Mouse (Mus musculus) forebrain, embryonic 10.5 days (tissue): ENCODE results near the gene Arhgap23. TPM values are rescaled to one million over a fixed set of nuclear protein-coding genes. Genes with fewer than 3 reads are reported as not detected.

Experiments used
- DNase-seq: peaks from one replicate; pipeline ENCODE4 v3.0.0-alpha.2; 2017; ENCODE audit warnings: low spot score; ENCODE audit errors: extremely low spot score
- H3K27ac ChIP-seq: fragments of 300-500 bp; sonication (generic); 2 replicates; pipeline ENCODE4 v1.5.1; 2016; ENCODE audit warnings: mild to moderate bottlenecking
- H3K27me3 ChIP-seq: fragments of 300-500 bp; sonication (generic); 2 replicates; pipeline ENCODE4 v1.6.1; 2016; ENCODE audit warnings: mild to moderate bottlenecking; ENCODE audit not compliant: poor library complexity, severe bottlenecking
- H3K36me3 ChIP-seq: fragments of 300-500 bp; sonication (generic); replicated peaks from 2 replicates; pipeline ENCODE4 v1.6.1; 2016; ENCODE audit warnings: mild to moderate bottlenecking, moderate library complexity
- H3K4me1 ChIP-seq: fragments of 300-500 bp; sonication (generic); 2 replicates; pipeline ENCODE4 v1.6.1; 2016
- H3K4me3 ChIP-seq: fragments of 300-500 bp; sonication (generic); 2 replicates; pipeline ENCODE4 v1.5.1; 2016; ENCODE audit warnings: mild to moderate bottlenecking, moderate library complexity
- H3K9me3 ChIP-seq: fragments of 300-500 bp; sonication (generic); 2 replicates; pipeline ENCODE4 v1.6.1; 2016; ENCODE audit warnings: mild to moderate bottlenecking, moderate library complexity
- WGBS: fragments of 180-500 bp; shearing (Covaris S2); methylation state at CpG from one replicate; pipeline ENCODE4 v1.1.7; 2016; 5-methylcytosine and 5-hydroxymethylcytosine counted together
- polyA plus RNA-seq: library from polyadenylated mRNA; unstranded; fragments of >200 nt; fragmentation: Nextera tagmentation; extraction: Ambion mirVana; gene quantifications from 2 replicates; pipeline ENCODE4 v1.2.1, GENCODE M21; 2016

Arhgap23 gene
- polyA plus RNA-seq, 1 experiment from 2014 or later = 2.2 TPM

DNA sequence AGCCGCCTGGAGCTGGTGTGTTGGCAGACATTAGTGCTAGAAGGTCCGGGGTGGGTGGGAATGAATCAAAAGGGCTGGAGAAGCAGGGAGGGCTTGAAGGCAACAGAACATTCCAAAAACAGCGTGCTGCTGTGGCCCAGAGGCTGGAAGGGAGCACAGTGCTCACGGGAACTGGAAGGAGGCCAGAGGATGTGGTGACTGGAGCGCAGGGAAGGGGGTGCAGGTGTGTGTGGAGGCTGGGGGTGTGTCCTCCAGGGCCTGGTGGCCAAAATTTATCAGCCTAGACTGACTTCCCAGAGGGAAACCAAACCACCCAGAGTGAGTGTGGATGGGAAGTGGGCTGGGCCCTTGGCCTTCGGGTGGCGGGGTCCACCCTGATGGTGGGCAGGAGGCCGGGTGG, 14.3 kb downstream of the Arhgap23 start:
- Histone ChIP-seq H3K36me3 (no peaks in the 10 kb centered on the region), H3K27me3 (peaks cover 29% of the 10 kb centered on the region), H3K9me3 (no peaks in the 10 kb centered on the region), H3K4me3 (no peak overlapping the region), H3K4me1 (peaks cover 35% of the 10 kb centered on the region), H3K27ac (no peak overlapping the region; the same call in 1 of the 2 replicates)
- no peak for DNase-seq
- 84% methylated on average over 8 of the region's 8 CpGs for WGBS

DNA sequence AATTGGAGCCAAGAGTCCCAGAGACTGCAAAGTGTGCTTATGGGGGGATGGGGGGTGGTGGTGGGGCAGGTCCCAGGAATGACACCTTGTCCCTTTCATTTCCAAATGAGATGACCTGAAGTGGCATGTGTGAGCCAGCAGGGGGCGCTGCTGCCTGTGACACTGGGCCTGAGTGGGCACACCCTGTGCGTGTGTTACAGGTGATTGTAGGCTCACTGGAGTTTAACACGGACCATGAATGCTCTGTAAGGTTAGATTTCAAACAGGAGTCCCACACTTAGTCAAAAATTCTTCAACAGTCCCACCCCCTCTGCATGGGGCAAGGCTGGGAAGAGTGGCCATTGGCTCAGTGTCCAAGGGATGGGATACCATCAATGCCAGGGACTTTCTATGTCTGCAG, 16.7 kb downstream of the Arhgap23 start:
- H3K4me1 ChIP-seq = peaks cover 57% of the 10 kb centered on the region
- H3K27ac ChIP-seq = no peak overlapping the region
- 10% methylated on average over 3 of the region's 3 CpGs for WGBS
- H3K27me3 ChIP-seq = peaks cover 26% of the 10 kb centered on the region
- H3K4me3 ChIP-seq = no peak overlapping the region
- no peaks in the 10 kb centered on the region for H3K9me3 ChIP-seq
- DNase-seq = peak; percentile 59
- no peaks in the 10 kb centered on the region for H3K36me3 ChIP-seq

DNA sequence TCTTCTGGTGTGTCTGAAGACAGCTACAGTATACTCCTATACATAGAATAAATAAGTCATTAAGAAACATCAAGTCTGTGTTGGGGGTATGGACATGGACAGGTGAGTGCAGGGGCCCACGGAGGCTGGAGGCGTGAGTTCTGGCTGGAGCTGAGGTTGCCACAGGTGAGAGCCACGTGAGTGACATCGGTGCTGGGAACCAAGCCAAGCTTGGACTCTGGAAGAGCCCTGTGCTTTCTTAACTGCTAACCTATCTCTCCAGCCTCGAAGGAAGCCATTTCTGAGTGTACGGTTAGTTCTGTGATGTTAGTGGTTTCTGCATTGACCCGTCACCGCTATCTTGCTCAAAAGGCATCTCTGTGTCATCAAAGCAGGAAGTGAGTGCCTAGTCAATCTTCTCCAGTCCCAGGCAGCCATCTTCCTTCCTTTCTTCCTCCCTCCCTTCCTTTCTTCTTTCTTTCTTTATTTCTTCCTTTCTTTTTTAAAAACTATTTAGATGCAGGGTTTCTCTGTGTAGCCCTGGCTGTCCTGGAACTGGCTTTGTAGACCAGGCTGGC, 17.7 kb downstream of the Arhgap23 start:
- WGBS = 87% methylated on average over 8 of the region's 8 CpGs
- Histone ChIP-seq H3K9me3 (no peaks in the 10 kb centered on the region), H3K36me3 (no peaks in the 10 kb centered on the region), H3K27ac (no peak overlapping the region), H3K4me3 (no peak overlapping the region), H3K4me1 (peaks cover 58% of the 10 kb centered on the region), H3K27me3 (peaks cover 23% of the 10 kb centered on the region)
- DNase-seq = no peak

DNA sequence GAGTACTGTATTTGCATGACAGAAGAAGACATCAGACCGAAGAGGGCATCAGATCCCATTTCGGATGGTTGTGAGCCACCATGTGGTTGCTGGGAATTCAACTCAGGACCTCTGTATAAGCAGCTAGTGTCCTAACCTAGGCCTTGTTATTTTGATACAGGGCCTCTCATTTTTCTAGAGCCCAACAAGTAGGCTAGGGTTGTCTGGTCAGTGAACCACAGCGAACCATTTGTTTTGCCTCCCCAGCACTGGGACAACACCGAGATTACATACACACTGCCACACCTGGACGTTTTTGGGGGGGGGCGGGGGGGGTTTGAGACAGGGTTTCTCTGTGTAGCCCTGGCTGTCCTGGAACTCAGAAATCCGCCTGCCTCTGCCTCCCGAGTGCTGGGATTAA, 18.8 kb downstream of the Arhgap23 start:
- 76% methylated on average over 8 of the region's 8 CpGs for WGBS
- Histone ChIP-seq H3K4me1 (peaks cover 58% of the 10 kb centered on the region), H3K36me3 (no peaks in the 10 kb centered on the region), H3K27ac (no peak overlapping the region), H3K27me3 (peaks cover 25% of the 10 kb centered on the region), H3K9me3 (no peaks in the 10 kb centered on the region), H3K4me3 (no peak overlapping the region)
- DNase-seq = no peak

DNA sequence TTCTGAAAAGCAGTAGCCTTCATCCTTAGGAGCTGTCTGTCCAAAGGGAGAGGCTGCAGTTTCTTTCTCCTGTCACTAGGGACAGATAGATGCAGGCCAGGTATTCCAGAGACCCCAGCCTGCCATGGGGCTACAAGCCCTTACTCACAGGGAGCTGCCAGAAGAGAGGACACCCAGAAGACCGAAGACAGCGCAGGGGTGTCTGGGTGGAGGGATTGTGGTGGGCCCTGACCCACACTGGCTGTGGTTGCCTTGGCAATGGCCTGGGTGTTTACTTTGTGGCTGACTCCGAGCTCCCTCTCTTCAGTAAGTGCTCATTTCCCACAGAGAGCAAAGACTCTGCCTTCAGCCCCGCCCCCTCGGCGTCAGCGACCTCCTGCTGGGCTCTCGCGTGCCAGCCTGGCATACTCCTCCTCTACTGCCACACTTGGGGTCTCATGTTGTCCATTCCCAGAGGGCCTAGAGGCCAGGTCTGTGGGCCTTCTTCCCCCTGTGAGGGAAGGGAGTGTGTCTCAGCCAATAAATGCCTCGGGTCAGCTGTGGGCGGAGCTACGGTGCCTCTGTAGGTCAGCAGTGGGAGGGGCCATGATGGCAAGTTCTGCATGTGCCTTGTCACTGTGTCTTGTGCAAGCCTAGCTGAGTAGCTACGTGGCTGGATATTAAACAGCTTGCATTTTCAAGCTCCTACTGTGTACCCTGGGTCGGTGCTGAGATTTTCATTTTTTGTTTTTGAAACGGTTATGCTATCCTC, 19.5 kb downstream of the Arhgap23 start:
- H3K4me1 ChIP-seq = peaks cover 59% of the 10 kb centered on the region
- H3K4me3 ChIP-seq = peak overlapping the region; percentile 53
- no peaks in the 10 kb centered on the region for H3K36me3 ChIP-seq
- WGBS = 4% methylated on average over 15 of the region's 15 CpGs
- peaks cover 25% of the 10 kb centered on the region for H3K27me3 ChIP-seq
- no peaks in the 10 kb centered on the region for H3K9me3 ChIP-seq
- DNase-seq = peak; percentile 85
- peak overlapping the region; percentile 83 for H3K27ac ChIP-seq

DNA sequence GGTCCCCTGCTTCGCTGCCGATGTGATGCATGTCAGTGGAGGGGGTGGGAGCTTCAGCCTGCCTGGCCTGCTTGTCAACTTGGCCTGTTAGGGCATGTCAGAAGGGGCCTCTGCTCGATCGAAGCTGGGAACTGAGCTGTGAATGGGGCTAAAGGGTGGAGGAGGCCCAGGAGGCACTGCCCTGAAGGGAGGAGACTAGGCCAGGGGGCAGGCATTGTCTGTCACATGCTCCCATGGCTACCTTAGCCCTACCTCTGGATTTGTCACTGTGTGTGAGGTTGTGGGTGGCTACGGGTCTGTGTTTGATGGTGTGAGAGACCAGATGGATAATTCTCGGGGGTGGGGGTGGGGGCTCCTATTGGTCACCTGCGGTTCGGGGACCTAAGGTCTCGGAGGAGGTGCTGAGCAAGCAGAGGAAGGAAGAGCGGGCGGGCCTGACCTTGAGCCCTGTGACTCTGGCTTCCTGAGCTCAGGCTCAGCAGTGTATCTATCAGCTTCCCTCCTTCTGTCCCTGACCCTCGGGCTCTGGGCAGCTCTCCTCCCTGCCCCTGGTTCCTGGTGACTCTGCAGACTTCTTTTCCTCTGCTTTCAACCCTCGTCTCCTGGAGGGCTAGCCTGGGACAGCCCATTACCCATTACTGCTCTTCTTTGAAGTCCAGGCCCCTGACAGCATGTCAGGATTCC, 20.6 kb downstream of the Arhgap23 start:
- H3K9me3 ChIP-seq = no peaks in the 10 kb centered on the region
- H3K4me3 ChIP-seq = no peak overlapping the region
- H3K4me1 ChIP-seq = peaks cover 69% of the 10 kb centered on the region

DNA sequence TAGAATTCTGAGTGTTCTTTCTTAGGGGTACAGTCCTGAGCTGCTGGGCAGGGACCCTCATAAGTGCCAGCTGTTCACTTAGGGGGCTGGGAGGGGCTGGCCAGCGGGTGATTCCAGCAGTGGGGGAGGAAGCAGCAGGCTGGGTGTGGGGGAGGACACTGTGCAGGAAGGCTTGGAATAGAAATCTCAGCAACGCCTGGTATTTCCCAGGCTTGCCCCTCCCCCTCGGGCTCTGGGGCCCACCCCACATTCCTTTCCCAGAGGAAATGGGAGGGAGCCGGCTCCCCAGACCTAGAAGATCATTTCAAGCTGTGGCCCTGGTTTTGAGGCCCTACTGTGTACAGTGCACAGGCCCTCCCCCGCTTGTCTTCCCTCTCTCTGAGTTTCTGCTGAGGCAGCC, 22.4 kb downstream of the Arhgap23 start:
- 10% methylated on average over 5 of the region's 5 CpGs for WGBS
- Histone ChIP-seq H3K4me1 (peaks cover 87% of the 10 kb centered on the region), H3K9me3 (no peaks in the 10 kb centered on the region), H3K27me3 (peaks cover 53% of the 10 kb centered on the region), H3K36me3 (no peaks in the 10 kb centered on the region), H3K4me3 (no peak overlapping the region), H3K27ac (peak overlapping the region; percentile 74)
- DNase-seq = no peak

More for the DNA sequence above, 20.6 kb downstream of the Arhgap23 start:
- DNase-seq = no peak
- 59% methylated on average over 13 of the region's 13 CpGs for WGBS
- H3K27me3 ChIP-seq = peaks cover 35% of the 10 kb centered on the region
- peak overlapping the region; percentile 83 for H3K27ac ChIP-seq
- no peaks in the 10 kb centered on the region for H3K36me3 ChIP-seq

DNA sequence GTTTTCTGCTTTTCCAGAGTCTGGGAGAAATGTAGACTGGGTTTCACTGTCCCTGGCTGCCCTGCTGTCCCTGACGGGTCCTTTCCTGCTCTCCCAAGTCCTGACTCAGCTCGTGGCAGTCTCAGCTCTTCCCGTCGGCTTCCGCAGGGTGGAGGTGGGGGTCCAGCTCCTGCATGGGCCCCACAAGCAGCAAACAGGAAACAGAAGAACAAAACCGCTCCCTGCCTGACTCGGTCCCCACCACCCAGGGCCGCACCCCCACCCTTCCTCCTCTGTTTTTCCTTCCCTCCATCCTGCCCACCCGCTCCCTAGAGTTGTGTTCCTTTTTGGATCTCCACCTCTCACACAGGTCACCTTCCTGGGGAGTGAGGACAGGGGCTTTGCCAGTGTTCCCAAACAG, 23.5 kb downstream of the Arhgap23 start:
- H3K36me3 ChIP-seq = no peaks in the 10 kb centered on the region
- H3K4me3 ChIP-seq = no peak overlapping the region
- 54% methylated on average over 9 of the region's 9 CpGs for WGBS
- peaks cover 54% of the 10 kb centered on the region for H3K27me3 ChIP-seq
- H3K9me3 ChIP-seq = no peaks in the 10 kb centered on the region
- peak overlapping the region; percentile 74 for H3K27ac ChIP-seq
- no peak for DNase-seq
- peaks cover 88% of the 10 kb centered on the region for H3K4me1 ChIP-seq

DNA sequence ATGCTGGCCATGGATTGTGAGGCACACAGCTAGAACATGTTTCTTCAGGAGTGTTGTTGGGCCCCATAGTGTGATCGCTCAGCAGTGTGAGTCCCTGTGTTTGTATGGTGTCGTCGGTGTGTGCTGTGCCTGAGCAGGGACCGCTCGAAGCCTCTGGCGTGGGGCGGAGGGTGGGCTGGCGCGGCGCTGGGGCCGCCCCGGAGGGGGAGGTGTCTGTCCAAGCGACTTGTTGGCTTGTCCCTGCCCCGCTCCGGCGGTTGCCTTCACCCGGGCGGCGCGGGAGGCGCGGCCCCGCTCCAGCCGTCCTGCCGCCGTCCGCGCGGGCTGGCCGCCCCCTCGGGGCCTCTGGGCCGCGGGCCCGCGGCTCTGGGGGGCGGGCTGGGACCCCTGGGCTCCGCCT, 24.6 kb downstream of the Arhgap23 start:
- Histone ChIP-seq H3K27ac (peak overlapping the region; percentile 86), H3K36me3 (peaks cover 10% of the 10 kb centered on the region), H3K4me1 (peaks cover 78% of the 10 kb centered on the region), H3K4me3 (peak overlapping the region; percentile 56), H3K27me3 (peaks cover 54% of the 10 kb centered on the region), H3K9me3 (no peaks in the 10 kb centered on the region)
- 3% methylated on average over 37 of the region's 37 CpGs for WGBS
- peak; percentile 46 for DNase-seq

DNA sequence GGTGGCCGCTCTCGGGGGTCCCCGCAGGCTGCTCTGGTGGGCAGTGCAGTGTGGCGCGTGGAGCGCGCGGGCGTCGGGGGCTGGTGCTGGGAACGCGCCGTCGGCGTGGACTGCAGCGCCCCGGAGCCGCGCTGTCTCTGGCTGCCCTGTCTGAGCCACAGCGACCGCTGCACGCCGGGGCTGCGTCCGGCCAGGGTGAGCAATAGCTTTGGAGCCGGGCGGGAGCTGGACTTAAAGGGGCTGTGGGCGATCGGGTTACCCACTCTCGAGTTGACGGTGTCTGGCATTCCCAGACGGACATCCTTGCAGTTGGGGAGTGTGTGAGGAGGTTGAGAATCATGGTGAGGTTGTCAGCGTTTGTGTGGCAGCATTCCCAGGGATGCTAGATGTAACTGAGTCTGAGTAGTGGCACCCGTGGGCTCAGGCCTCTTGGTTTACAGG, 25.1 kb downstream of the Arhgap23 start:
- Histone ChIP-seq H3K4me1 (peaks cover 75% of the 10 kb centered on the region), H3K27ac (peak overlapping the region; percentile 86)
- 2% methylated on average over 34 of the region's 34 CpGs for WGBS

DNA sequence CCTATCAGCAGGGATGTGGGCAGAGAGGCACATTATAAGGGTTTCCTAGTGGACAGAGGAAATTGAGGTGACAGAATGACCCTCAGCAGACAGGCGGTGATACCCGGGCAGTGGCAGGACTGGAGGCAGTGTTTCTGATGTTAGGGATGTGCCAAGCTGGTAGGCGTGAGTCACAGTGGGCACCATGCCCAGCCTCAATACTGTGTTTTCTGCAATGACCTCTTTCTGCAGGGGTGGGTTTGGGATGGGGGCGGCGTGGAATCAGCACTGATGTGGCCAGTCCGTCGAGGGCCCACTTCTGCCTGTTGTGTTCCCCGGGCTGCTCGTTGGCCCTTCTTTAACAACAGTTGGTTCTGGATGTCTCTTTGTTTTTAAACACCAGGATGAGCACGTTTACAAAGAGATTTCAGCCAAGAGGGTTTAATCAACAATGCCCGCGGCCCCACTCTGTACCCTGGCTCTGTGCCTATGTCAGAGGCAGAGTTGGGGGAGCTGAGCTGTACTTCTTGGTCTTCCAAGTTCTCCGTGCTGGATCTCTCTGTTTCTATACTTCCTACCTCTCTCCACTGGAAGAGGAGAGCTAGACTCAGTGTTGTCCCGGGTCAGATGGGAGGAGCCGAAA, 25.8 kb downstream of the Arhgap23 start:
- H3K4me1 ChIP-seq = peaks cover 72% of the 10 kb centered on the region
- H3K36me3 ChIP-seq = peaks cover 18% of the 10 kb centered on the region
- peaks cover 54% of the 10 kb centered on the region for H3K27me3 ChIP-seq
- peak overlapping the region; percentile 56 for H3K4me3 ChIP-seq
- DNase-seq = no peak
- H3K9me3 ChIP-seq = no peaks in the 10 kb centered on the region
- WGBS = 61% methylated on average over 15 of the region's 15 CpGs
- H3K27ac ChIP-seq = peak overlapping the region; percentile 86

More for the DNA sequence above, 25.1 kb downstream of the Arhgap23 start:
- H3K9me3 ChIP-seq = no peaks in the 10 kb centered on the region
- peaks cover 54% of the 10 kb centered on the region for H3K27me3 ChIP-seq
- H3K36me3 ChIP-seq = peaks cover 15% of the 10 kb centered on the region
- H3K4me3 ChIP-seq = peak overlapping the region; percentile 56
- no peak for DNase-seq

DNA sequence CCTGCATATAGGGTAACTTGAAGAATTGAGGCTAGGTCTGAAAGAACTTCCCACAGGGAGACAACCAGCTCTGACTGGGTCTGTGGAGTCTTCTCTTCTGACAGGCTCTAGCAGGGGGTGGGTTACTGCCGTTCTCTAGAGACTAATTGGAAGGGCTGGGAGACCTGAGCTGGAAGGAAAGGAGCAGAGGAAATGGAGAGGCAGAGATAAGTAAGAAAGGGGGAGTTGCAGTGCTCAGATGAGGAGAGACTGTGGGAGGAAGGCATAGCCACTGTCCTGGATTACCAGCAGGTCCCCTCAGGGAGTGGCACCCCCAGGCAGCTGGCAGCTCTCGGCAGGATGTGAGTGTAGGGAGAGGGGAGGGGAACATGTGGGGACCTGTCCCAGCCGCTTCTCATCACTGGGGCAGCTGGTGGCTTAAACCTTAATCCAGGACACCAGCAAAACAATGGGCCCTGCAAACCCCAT, 26.4 kb downstream of the Arhgap23 start:
- no peak for DNase-seq
- Histone ChIP-seq H3K4me1 (peaks cover 72% of the 10 kb centered on the region), H3K36me3 (peaks cover 18% of the 10 kb centered on the region), H3K4me3 (peak overlapping the region; percentile 56), H3K9me3 (no peaks in the 10 kb centered on the region), H3K27me3 (peaks cover 54% of the 10 kb centered on the region), H3K27ac (peak overlapping the region; percentile 60)
- 7% methylated on average over 3 of the region's 3 CpGs for WGBS
